In genomic region chr10:81217267-81217666, GRCm38 (mm10) we compare ENCODE assay signal across 18 mouse cellular contexts. TPM values are rescaled to one million over a fixed set of nuclear protein-coding genes. Genes with fewer than 3 reads are reported as not detected.
A peak's percentile ranks its signal among the peaks of the same experiment; 100 is the strongest.
DNase-seq lines count a peak whose midpoint lies in the region; ATAC-seq and TF ChIP-seq lines count a peak whose summit lies in the region.
"Not testable (repeated sequence)": the region's sequence is repeated elsewhere in the genome, so short reads cannot be mapped to it uniquely, and the experiment has no call there.
"Had no signal": no experiment of that assay in that cellular context is flagged by ENCODE, and none has a peak within 500 bp of the region (broad histone marks: within the 10 kb centered on the region; RNA-seq: fewer than 3 reads in every experiment).

No protein-coding gene starts in this region.

- TF ChIP-seq EP300 in MEL (IDR thresholded peaks at IDR 0.05; ENCODE audit: low read depth in 1 of 2, low read length in 2 of 2) = not testable (repeated sequence)

- H3K27ac ChIP-seq in MEL (ENCODE audit: control insufficient read depth, low read depth, low read length); forebrain, postnatal 0 days (ENCODE audit: low read depth, low read length); kidney, adult 2 months (ENCODE audit: insufficient read depth, low read depth, low read length); midbrain, postnatal 0 days (ENCODE audit: low read depth, low read length): not testable (repeated sequence)

- not testable (repeated sequence) for H3K9me3 ChIP-seq in MEL (replicated peaks; ENCODE audit: insufficient read depth, low read length); forebrain, postnatal 0 days (ENCODE audit: low read length); midbrain, postnatal 0 days (ENCODE audit: low read length)

- not testable (repeated sequence) for H3K79me2 ChIP-seq in MEL (ENCODE audit: control insufficient read depth, insufficient read depth, low read length, poor library complexity)

- H3K9ac ChIP-seq in MEL (ENCODE audit: control insufficient read depth, low read depth, low read length, poor library complexity, severe bottlenecking); forebrain, postnatal 0 days; midbrain, postnatal 0 days (replicated peaks; ENCODE audit: low read length, poor library complexity, severe bottlenecking): not testable (repeated sequence)

- peaks cover 4 to 13% of the 10 kb centered on the region in 2 experiments for H3K4me1 ChIP-seq in MEL (ENCODE audit: control insufficient read depth in 1 of 2, insufficient read depth in 2 of 2, low read length in 2 of 2)
- H3K4me1 ChIP-seq in forebrain, postnatal 0 days (ENCODE audit: insufficient read depth); kidney, adult 2 months (ENCODE audit: control insufficient read depth, insufficient read depth, low read length); lung, adult 2 months (ENCODE audit: control insufficient read depth, insufficient read depth, low read length); midbrain, postnatal 0 days (ENCODE audit: insufficient read depth, low read length): not testable (repeated sequence)

- not testable (repeated sequence) for H3K36me3 ChIP-seq in MEL (ENCODE audit: control insufficient read depth in 1 of 2, insufficient read depth in 2 of 2, low read length in 2 of 2); kidney, adult 2 months (ENCODE audit: control insufficient read depth, insufficient read depth, low read length)
- H3K36me3 ChIP-seq in forebrain, postnatal 0 days (ENCODE audit: insufficient read depth) = peaks cover 80% of the 10 kb centered on the region
- H3K36me3 ChIP-seq in midbrain, postnatal 0 days (ENCODE audit: insufficient read depth, low read length) = peaks cover 72% of the 10 kb centered on the region

- not testable (repeated sequence) for H3K27me3 ChIP-seq in MEL (ENCODE audit: control insufficient read depth in 1 of 2, insufficient read depth in 2 of 2, low read length in 2 of 2); forebrain, postnatal 0 days (ENCODE audit: insufficient read depth, low read length); kidney, adult 2 months (replicated peaks; ENCODE audit: control insufficient read depth, insufficient read depth, low read length); midbrain, postnatal 0 days (ENCODE audit: insufficient read depth, low read length)

- TF ChIP-seq RAD21 in MEL (IDR thresholded peaks at IDR 0.05; ENCODE audit: low read depth, low read length) = peak; percentile 35

- TF ChIP-seq POLR2A in MEL (IDR thresholded peaks at IDR 0.05; ENCODE audit: control insufficient read depth in 1 of 2, insufficient read depth in 1 of 2, low read depth in 1 of 2, low read length in 2 of 2, poor library complexity in 1 of 2); brain, embryonic 14.5 days (IDR thresholded peaks at IDR 0.05; ENCODE audit: borderline replicate concordance, extremely low read depth, insufficient read depth, insufficient read length, poor library complexity, severe bottlenecking); kidney, adult 2 months (IDR thresholded peaks at IDR 0.05; ENCODE audit: low read depth, low read length); lung, adult 2 months (IDR thresholded peaks at IDR 0.05; ENCODE audit: borderline replicate concordance, extremely low read depth, low read depth, low read length): not testable (repeated sequence)

- ATAC-seq in forebrain, postnatal 0 days = peak; percentile 48; the same call in 1 of the 2 replicates
- ATAC-seq in midbrain, postnatal 0 days (ENCODE audit: low FRiP score) = not testable (repeated sequence)

- 17% methylated on average over 1 of the region's 1 CpGs for WGBS in forebrain, postnatal 0 days
- WGBS in kidney, adult 2 months = 26% methylated on average over 1 of the region's 1 CpGs
- 17% methylated on average over 1 of the region's 1 CpGs for WGBS in lung, adult 2 months
- 30% methylated on average over 1 of the region's 1 CpGs for WGBS in midbrain, postnatal 0 days

- peak; percentile 44 to 69 (median 60) for TF ChIP-seq CTCF in MEL (IDR thresholded peaks at IDR 0.05 in 2 of 3, conservative IDR thresholded peaks at IDR 0.05 in 1 of 3; ENCODE audit: control insufficient read depth in 1 of 3, insufficient read depth in 1 of 3, low read depth in 2 of 3, low read length in 3 of 3, poor library complexity in 1 of 3, severe bottlenecking in 1 of 3)
- peak; percentile 44; the same call in 1 of the 2 replicates for TF ChIP-seq CTCF in brain, embryonic 14.5 days (IDR thresholded peaks at IDR 0.05; ENCODE audit: borderline replicate concordance, extremely low read depth, insufficient read depth, insufficient read length)
- peak; percentile 59 for TF ChIP-seq CTCF in forebrain, postnatal 0 days (IDR thresholded peaks at IDR 0.05; ENCODE audit: low read depth)
- TF ChIP-seq CTCF in kidney, adult 2 months (conservative IDR thresholded peaks at IDR 0.05; ENCODE audit: insufficient read depth, insufficient read length, low read depth, low read length) = peak; percentile 55
- peak; percentile 71 for TF ChIP-seq CTCF in lung, adult 2 months (IDR thresholded peaks at IDR 0.05; ENCODE audit: insufficient read depth, low read length)
- TF ChIP-seq CTCF in midbrain, postnatal 0 days (IDR thresholded peaks at IDR 0.05) = peak; percentile 70

- DNase-seq in B cell, adult 2 months = peak; percentile 60 to 61
- peak; percentile 62 for DNase-seq in MEL (ENCODE audit: low read depth, low spot score)
- peak; percentile 29 for DNase-seq in brain, embryonic 14.5 days (ENCODE audit: low read depth)
- not testable (repeated sequence) for DNase-seq in forebrain, postnatal 0 days; kidney, adult 2 months; lung, adult 2 months
- DNase-seq in midbrain, postnatal 0 days (ENCODE audit: low spot score) = peak; percentile 32
- DNase-seq in thymus, postnatal 0 days (ENCODE audit: low spot score) = peak; percentile 48

- H3K4me3 ChIP-seq in MEL (ENCODE audit: control insufficient read depth in 1 of 2, insufficient read depth in 1 of 2, low read depth in 2 of 2, low read length in 2 of 2); forebrain, postnatal 0 days (ENCODE audit: low read depth, low read length); kidney, adult 2 months (ENCODE audit: insufficient read depth, low read depth, low read length); lung, adult 2 months (replicated peaks; ENCODE audit: extremely low read depth, low read depth, low read length); midbrain, postnatal 0 days (ENCODE audit: low read depth, low read length): not testable (repeated sequence)

- H3K4me2 ChIP-seq in forebrain, postnatal 0 days (ENCODE audit: low read depth); midbrain, postnatal 0 days (ENCODE audit: low read depth, low read length, poor library complexity, severe bottlenecking): not testable (repeated sequence)

RNA-seq across cellular contexts. Expression of gene Atcay, which starts 13.4 kb away (rescaled TPM):
- total RNA-seq in MEL (2012; rRNA removed) = 0.19 and 0.20 TPM in 2 replicates
- polyA plus RNA-seq in MEL (2012; ENCODE audit: insufficient read depth in 1 of 2, insufficient read length in 2 of 2, low read depth in 1 of 2, low replicate concordance in 2 of 2, missing spikeins in 1 of 2) = under 1 TPM in 1 of 2 experiments, not detected in 1; 0.33 TPM
- 134 and 169 TPM in 2 replicates for polyA plus RNA-seq in brain, embryonic 14.5 days (2012; rRNA removed)
- 163 and 170 TPM in 2 replicates for total RNA-seq in forebrain, postnatal 0 days (2014; rRNA removed)
- 78.8 and 79.2 TPM in 2 replicates for polyA plus RNA-seq in forebrain, postnatal 0 days (2015; fragmentation: Nextera tagmentation; extraction: Ambion mirVana)
- 0.05 and 0.39 TPM in 2 replicates for polyA plus RNA-seq in kidney, adult 2 months (2012; rRNA removed)
- polyA plus RNA-seq in lung, adult 2 months (2012; rRNA removed) = 0.08 and 0.20 TPM in 2 replicates
- total RNA-seq in midbrain, postnatal 0 days (2014; rRNA removed) = 195 and 200 TPM in 2 replicates
- 91.4 and 94.1 TPM in 2 replicates for polyA plus RNA-seq in midbrain, postnatal 0 days (2015; fragmentation: Nextera tagmentation; extraction: Ambion mirVana)
- 0.62 and 0.70 TPM in 2 replicates for polyA plus RNA-seq in thymus, postnatal 0 days (2015; fragmentation: Nextera tagmentation; extraction: Ambion mirVana)
- total RNA-seq: hematopoietic stem cell, adult 5-6 weeks; neutrophil, adult 5-6 weeks had no signal

RNA-seq across cellular contexts. Expression of gene Nmrk2, which starts 15.4 kb away (rescaled TPM):
- not detected in 2 replicates for total RNA-seq in MEL (2012; rRNA removed)
- polyA plus RNA-seq in MEL (2012; ENCODE audit: insufficient read depth in 1 of 2, insufficient read length in 2 of 2, low read depth in 1 of 2, low replicate concordance in 2 of 2, missing spikeins in 1 of 2) = not detected
- 0.18 and 0.21 TPM in 2 replicates for polyA plus RNA-seq in brain, embryonic 14.5 days (2012; rRNA removed)
- 0.08 TPM in 1 of 2 replicates, not detected in the other for total RNA-seq in forebrain, postnatal 0 days (2014; rRNA removed)
- polyA plus RNA-seq in forebrain, postnatal 0 days (2015; fragmentation: Nextera tagmentation; extraction: Ambion mirVana) = not detected in 2 replicates
- 0.97 TPM in 1 of 2 replicates, not detected in the other for polyA plus RNA-seq in kidney, adult 2 months (2012; rRNA removed)
- 0.28 and 0.59 TPM in 2 replicates for polyA plus RNA-seq in lung, adult 2 months (2012; rRNA removed)
- not detected in 2 replicates for total RNA-seq in midbrain, postnatal 0 days (2014; rRNA removed)
- 0.14 TPM in 1 of 2 replicates, not detected in the other for polyA plus RNA-seq in midbrain, postnatal 0 days (2015; fragmentation: Nextera tagmentation; extraction: Ambion mirVana)
- 0.08 TPM in 1 of 2 replicates, not detected in the other for polyA plus RNA-seq in thymus, postnatal 0 days (2015; fragmentation: Nextera tagmentation; extraction: Ambion mirVana)
- total RNA-seq: adrenal gland, postnatal 36 days; hematopoietic stem cell, adult 5-6 weeks; neutrophil, adult 5-6 weeks had no signal
- polyA plus RNA-seq: forebrain, embryonic 11.5 days; kidney, embryonic 16.5 days; midbrain, embryonic 10.5 days had no signal

RNA-seq across cellular contexts. Expression of gene Zfr2, which starts 15.7 kb away (rescaled TPM):
- total RNA-seq in MEL (2012; rRNA removed) = 0.39 and 0.81 TPM in 2 replicates
- polyA plus RNA-seq in MEL (2012; ENCODE audit: insufficient read depth in 1 of 2, insufficient read length in 2 of 2, low read depth in 1 of 2, low replicate concordance in 2 of 2, missing spikeins in 1 of 2) = 1 to 10 TPM in 1 of 2 experiments, not detected in 1; 1.4 TPM
- 59.8 and 63.6 TPM in 2 replicates for polyA plus RNA-seq in brain, embryonic 14.5 days (2012; rRNA removed)
- 51.0 and 52.1 TPM in 2 replicates for total RNA-seq in forebrain, postnatal 0 days (2014; rRNA removed)
- polyA plus RNA-seq in forebrain, postnatal 0 days (2015; fragmentation: Nextera tagmentation; extraction: Ambion mirVana) = 13.0 and 18.7 TPM in 2 replicates
- polyA plus RNA-seq in kidney, adult 2 months (2012; rRNA removed) = 4.6 and 6.0 TPM in 2 replicates
- polyA plus RNA-seq in lung, adult 2 months (2012; rRNA removed) = 8.9 and 10.0 TPM in 2 replicates
- 61.3 and 70.2 TPM in 2 replicates for total RNA-seq in midbrain, postnatal 0 days (2014; rRNA removed)
- 24.9 and 25.3 TPM in 2 replicates for polyA plus RNA-seq in midbrain, postnatal 0 days (2015; fragmentation: Nextera tagmentation; extraction: Ambion mirVana)
- 0.81 and 1.7 TPM in 2 replicates for polyA plus RNA-seq in thymus, postnatal 0 days (2015; fragmentation: Nextera tagmentation; extraction: Ambion mirVana)

RNA-seq across cellular contexts. Expression of gene 4930442H23Rik, which starts 33.6 kb away (rescaled TPM):
- total RNA-seq in MEL (2012; rRNA removed) = 0.13 and 0.31 TPM in 2 replicates
- polyA plus RNA-seq in MEL (2012; ENCODE audit: insufficient read depth in 1 of 2, insufficient read length in 2 of 2, low read depth in 1 of 2, low replicate concordance in 2 of 2, missing spikeins in 1 of 2) = under 1 TPM in 1 of 2 experiments, not detected in 1; 0.42 TPM
- not detected in 2 replicates for polyA plus RNA-seq in brain, embryonic 14.5 days (2012; rRNA removed)
- not detected in 2 replicates for total RNA-seq in forebrain, postnatal 0 days (2014; rRNA removed)
- 0.11 and 0.24 TPM in 2 replicates for polyA plus RNA-seq in forebrain, postnatal 0 days (2015; fragmentation: Nextera tagmentation; extraction: Ambion mirVana)
- not detected in 2 replicates for polyA plus RNA-seq in kidney, adult 2 months (2012; rRNA removed)
- polyA plus RNA-seq in lung, adult 2 months (2012; rRNA removed) = not detected in 2 replicates
- not detected in 2 replicates for total RNA-seq in midbrain, postnatal 0 days (2014; rRNA removed)
- polyA plus RNA-seq in midbrain, postnatal 0 days (2015; fragmentation: Nextera tagmentation; extraction: Ambion mirVana) = not detected in 2 replicates
- not detected in 2 replicates for polyA plus RNA-seq in thymus, postnatal 0 days (2015; fragmentation: Nextera tagmentation; extraction: Ambion mirVana)
- total RNA-seq: adrenal gland, postnatal 36 days; gastrocnemius, postnatal 4 days; hematopoietic stem cell, adult 5-6 weeks; neutrophil, adult 5-6 weeks had no signal
- polyA plus RNA-seq: embryonic facial prominence, embryonic 14.5 days; forebrain, embryonic 11.5 days; intestine, embryonic 14.5 days; kidney, embryonic 16.5 days; limb, embryonic 13.5 days had no signal

RNA-seq across cellular contexts. Expression of gene Dapk3, which starts 34.5 kb away (rescaled TPM):
- 42.3 and 49.2 TPM in 2 replicates for total RNA-seq in MEL (2012; rRNA removed)
- polyA plus RNA-seq in MEL (2012; ENCODE audit: insufficient read depth in 1 of 2, insufficient read length in 2 of 2, low read depth in 1 of 2, low replicate concordance in 2 of 2, missing spikeins in 1 of 2) = 10 to 100 TPM in 1 of 2 experiments, not detected in 1; 79.1 TPM
- 82.3 and 88.4 TPM in 2 replicates for polyA plus RNA-seq in brain, embryonic 14.5 days (2012; rRNA removed)
- total RNA-seq in forebrain, postnatal 0 days (2014; rRNA removed) = 64.6 and 68.9 TPM in 2 replicates
- polyA plus RNA-seq in forebrain, postnatal 0 days (2015; fragmentation: Nextera tagmentation; extraction: Ambion mirVana) = 58.1 TPM in 2 replicates
- polyA plus RNA-seq in kidney, adult 2 months (2012; rRNA removed) = 52.9 and 54.0 TPM in 2 replicates
- polyA plus RNA-seq in lung, adult 2 months (2012; rRNA removed) = 70.4 and 73.5 TPM in 2 replicates
- total RNA-seq in midbrain, postnatal 0 days (2014; rRNA removed) = 56.7 and 88.8 TPM in 2 replicates
- 59.1 and 60.9 TPM in 2 replicates for polyA plus RNA-seq in midbrain, postnatal 0 days (2015; fragmentation: Nextera tagmentation; extraction: Ambion mirVana)
- polyA plus RNA-seq in thymus, postnatal 0 days (2015; fragmentation: Nextera tagmentation; extraction: Ambion mirVana) = 47.8 and 54.1 TPM in 2 replicates

Comparison
In these comparisons a context has a peak if more than half of its experiments do, and no peak if none do; other contexts are left out.
1. RNA of gene Atcay, which starts 13.4 kb away (polyA plus RNA-seq): 134 to 169 TPM in brain, embryonic 14.5 days, 91.4 to 94.1 TPM in midbrain, postnatal 0 days and 78.8 to 79.2 TPM in forebrain, postnatal 0 days; 0.62 to 0.70 TPM in thymus, postnatal 0 days, 0.05 to 0.39 TPM in kidney, adult 2 months, 0.33 TPM in MEL and 0.08 to 0.20 TPM in lung, adult 2 months; every median in the first group is over 10 times any median in the second.
2. Peak in every context shown above with its lines, with median percentiles within 50 percentile points of each other: CTCF ChIP-seq.